Comparison of ENCODE assay signal across 18 mouse cellular contexts in the genomic region with DNA sequence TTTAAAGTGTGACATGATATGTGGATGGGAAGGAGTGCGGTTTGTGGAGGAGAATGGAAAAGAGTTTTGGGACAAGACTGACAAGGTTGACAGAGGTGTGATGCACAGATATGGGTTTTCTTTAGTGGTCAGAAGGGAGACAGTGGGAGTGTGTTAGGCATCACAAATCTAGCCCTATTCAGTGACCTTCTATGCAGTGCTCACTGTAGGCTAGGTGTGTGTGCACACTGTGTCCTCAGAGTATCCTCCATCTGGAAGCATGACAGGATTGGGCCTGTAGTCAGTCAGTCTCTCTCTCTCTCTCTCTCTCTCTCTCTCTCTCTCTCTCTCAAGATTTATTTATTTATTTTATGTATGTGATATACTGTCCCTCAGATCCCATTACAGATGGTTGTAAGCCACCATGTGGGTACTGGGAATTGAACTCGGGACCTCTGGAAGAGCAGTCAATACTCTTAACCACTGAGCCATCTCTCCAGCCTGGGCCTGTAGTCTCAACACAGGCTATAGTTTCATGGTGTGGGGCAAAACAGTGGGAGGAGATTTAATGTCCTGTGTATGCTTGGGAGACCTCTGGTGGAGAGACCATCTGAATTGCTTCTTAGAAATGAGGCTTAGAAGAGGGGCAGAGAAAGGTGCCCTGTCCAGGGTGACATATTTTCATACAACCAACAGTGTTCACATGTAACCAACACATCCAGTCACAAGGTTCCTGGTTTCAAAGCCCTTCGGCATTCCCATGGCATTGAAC.
DNase-seq lines count a peak whose midpoint lies in the region; ATAC-seq and TF ChIP-seq lines count a peak whose summit lies in the region.
"Had no signal": no experiment of that assay in that cellular context is flagged by ENCODE, and none has a peak within 500 bp of the region (broad histone marks: within the 10 kb centered on the region; RNA-seq: fewer than 3 reads in every experiment).

No protein-coding gene starts in this region.

- H3K4me2 ChIP-seq in kidney, embryonic 14.5 days (replicated peaks; ENCODE audit: low read depth, low read length) = no peak overlapping the region
- no peak overlapping the region for H3K4me2 ChIP-seq in midbrain, embryonic 11.5 days
- no peak overlapping the region for H3K4me2 ChIP-seq in midbrain, embryonic 16.5 days (ENCODE audit: low read length)
- H3K4me2 ChIP-seq: embryonic facial prominence, embryonic 13.5 days; limb, embryonic 15.5 days had no signal

- no peaks in the 10 kb centered on the region for H3K27me3 ChIP-seq in kidney, embryonic 14.5 days (ENCODE audit: control insufficient read depth, insufficient read depth, low read length)
- no peaks in the 10 kb centered on the region for H3K27me3 ChIP-seq in kidney, adult 2 months (replicated peaks; ENCODE audit: control insufficient read depth, insufficient read depth, low read length)
- H3K27me3 ChIP-seq in midbrain, embryonic 11.5 days (ENCODE audit: control insufficient read depth, insufficient read depth, low read length) = no peaks in the 10 kb centered on the region
- H3K27me3 ChIP-seq in midbrain, embryonic 16.5 days (ENCODE audit: control insufficient read depth, insufficient read depth, low read depth, low read length) = no peaks in the 10 kb centered on the region
- H3K27me3 ChIP-seq: embryonic facial prominence, embryonic 13.5 days; limb, embryonic 15.5 days had no signal

- H3K36me3 ChIP-seq in kidney, embryonic 14.5 days (ENCODE audit: control insufficient read depth, insufficient read depth, low read length) = no peaks in the 10 kb centered on the region
- no peaks in the 10 kb centered on the region for H3K36me3 ChIP-seq in kidney, adult 2 months (ENCODE audit: control insufficient read depth, insufficient read depth, low read length)
- no peaks in the 10 kb centered on the region for H3K36me3 ChIP-seq in midbrain, embryonic 11.5 days (ENCODE audit: control insufficient read depth, insufficient read depth, low read length)
- no peaks in the 10 kb centered on the region for H3K36me3 ChIP-seq in midbrain, embryonic 16.5 days (ENCODE audit: control insufficient read depth, insufficient read depth, low read length)

- H3K4me1 ChIP-seq in kidney, embryonic 14.5 days (ENCODE audit: control insufficient read depth, insufficient read depth, low read length) = 0 out of 2 replicates have a peak, but pooled peaks cover 5% of the 10 kb centered on the region
- H3K4me1 ChIP-seq in kidney, adult 2 months (ENCODE audit: control insufficient read depth, insufficient read depth, low read length) = no peaks in the 10 kb centered on the region
- no peaks in the 10 kb centered on the region for H3K4me1 ChIP-seq in midbrain, embryonic 11.5 days (ENCODE audit: control insufficient read depth, insufficient read depth, low read length)
- no peaks in the 10 kb centered on the region for H3K4me1 ChIP-seq in midbrain, embryonic 16.5 days (ENCODE audit: control insufficient read depth, insufficient read depth, low read length)

- 78% methylated on average over 3 of the region's 3 CpGs for WGBS in kidney, embryonic 14.5 days
- 86% methylated on average over 3 of the region's 3 CpGs for WGBS in kidney, adult 2 months
- 84% methylated on average over 3 of the region's 3 CpGs for WGBS in midbrain, embryonic 11.5 days
- WGBS in midbrain, embryonic 16.5 days = 85% methylated on average over 3 of the region's 3 CpGs

- TF ChIP-seq POLR2A in kidney, adult 2 months (IDR thresholded peaks at IDR 0.05; ENCODE audit: low read depth, low read length) = no peak

- H3K9me3 ChIP-seq in kidney, embryonic 14.5 days (ENCODE audit: control insufficient read depth, low read length) = no peaks in the 10 kb centered on the region
- no peaks in the 10 kb centered on the region for H3K9me3 ChIP-seq in midbrain, embryonic 11.5 days (ENCODE audit: control insufficient read depth, low read length)
- no peaks in the 10 kb centered on the region for H3K9me3 ChIP-seq in midbrain, embryonic 16.5 days (replicated peaks; ENCODE audit: control insufficient read depth, low read length, poor library complexity, severe bottlenecking)
- H3K9me3 ChIP-seq: embryonic facial prominence, embryonic 13.5 days; limb, embryonic 15.5 days had no signal

- ATAC-seq in kidney, embryonic 14.5 days (ENCODE audit: low FRiP score, low TSS enrichment) = peak; percentile 56; the same call in 1 of the 2 replicates
- ATAC-seq in midbrain, embryonic 11.5 days (ENCODE audit: low FRiP score) = no peak
- ATAC-seq in midbrain, embryonic 16.5 days = no peak
- 0 out of 2 replicates have a peak, but pooled peaks have one; percentile 19 for ATAC-seq in megakaryocyte progenitor cell, adult 5-6 weeks (replicated peaks; ENCODE audit: poor library complexity)
- ATAC-seq: activated CD4-positive, CD25-positive, alpha-beta regulatory T cell, adult 4 months had no signal

- H3K27ac ChIP-seq in kidney, embryonic 14.5 days (ENCODE audit: low read depth, low read length) = no peak overlapping the region
- no peak overlapping the region for H3K27ac ChIP-seq in kidney, adult 2 months (ENCODE audit: insufficient read depth, low read depth, low read length)
- H3K27ac ChIP-seq in midbrain, embryonic 11.5 days (ENCODE audit: low read depth, low read length) = no peak overlapping the region
- no peak overlapping the region for H3K27ac ChIP-seq in midbrain, embryonic 16.5 days (ENCODE audit: low read length)
- H3K27ac ChIP-seq: limb, embryonic 15.5 days had no signal

- H3K4me3 ChIP-seq in kidney, embryonic 14.5 days (ENCODE audit: low read length) = no peak overlapping the region
- no peak overlapping the region for H3K4me3 ChIP-seq in kidney, adult 2 months (ENCODE audit: insufficient read depth, low read depth, low read length)
- no peak overlapping the region for H3K4me3 ChIP-seq in midbrain, embryonic 11.5 days (ENCODE audit: low read depth, low read length)
- H3K4me3 ChIP-seq in midbrain, embryonic 16.5 days (ENCODE audit: low read depth, low read length) = no peak overlapping the region
- H3K4me3 ChIP-seq: embryonic facial prominence, embryonic 13.5 days; limb, embryonic 15.5 days had no signal

- H3K9ac ChIP-seq in kidney, embryonic 14.5 days (ENCODE audit: low read depth, low read length) = no peak overlapping the region
- no peak overlapping the region for H3K9ac ChIP-seq in midbrain, embryonic 11.5 days (ENCODE audit: low read length)
- H3K9ac ChIP-seq in midbrain, embryonic 16.5 days (ENCODE audit: low read depth, low read length) = no peak overlapping the region
- H3K9ac ChIP-seq: embryonic facial prominence, embryonic 13.5 days; limb, embryonic 15.5 days had no signal

- TF ChIP-seq CTCF in kidney, adult 2 months (conservative IDR thresholded peaks at IDR 0.05; ENCODE audit: insufficient read depth, insufficient read length, low read depth, low read length) = no peak

- no peak for DNase-seq in kidney, adult 2 months
- DNase-seq in midbrain, embryonic 11.5 days (ENCODE audit: low spot score, missing footprints) = peak; percentile 76
- DNase-seq in NIH3T3 (ENCODE audit: low read depth) = peak; percentile 37
- DNase-seq in urinary bladder, postnatal 4 days (ENCODE audit: low spot score in 2 of 2) = no peak
- DNase-seq: adrenal gland, postnatal 36 days; cerebellum, adult 8-10 months; gastrocnemius, postnatal 14 days; heart, postnatal 4 days; kidney, postnatal 25 days; lung, adult 18-20 months; right cerebral cortex, postnatal 25 days; thymus, postnatal 25 days had no signal

Comparison
In these comparisons a context has a peak if more than half of its experiments do, and no peak if none do; other contexts are left out.
1. ATAC-seq: peak in kidney, embryonic 14.5 days (single experiment) and megakaryocyte progenitor cell, adult 5-6 weeks (single experiment); none in midbrain, embryonic 11.5 days (single experiment) and midbrain, embryonic 16.5 days (single experiment).
2. DNase-seq: peak in midbrain, embryonic 11.5 days (single experiment) and NIH3T3 (single experiment); none in kidney, adult 2 months (single experiment) and urinary bladder, postnatal 4 days (0 of 2).